Mouse (Mus musculus): ENCODE results near the gene Omt2b.

GRCm38 (mm10) chr9:78347004-78347403 is 19.6 kb downstream of the Omt2b start:
- TF ChIP-seq CTCF (IDR thresholded peaks at IDR 0.05; ENCODE audit: insufficient read depth, low read length), result no peak
- TF ChIP-seq POLR2A (IDR thresholded peaks at IDR 0.05; ENCODE audit: borderline replicate concordance, extremely low read depth, low read depth, low read length), result no peak

Measured in lung, adult 2 months (tissue).